Mouse (Mus musculus) kidney, adult 8-10 months (tissue): ENCODE data around the gene Thrap3.
"Not testable (repeated sequence)": the region's sequence is repeated elsewhere in the genome, so short reads cannot be mapped to it uniquely, and the experiment has no call there.

ENCODE experiments used
- DNase-seq, 2 experiments: peaks; one replicate each; pipeline ENCODE4 v3.0.0; 2022

Gene Thrap3

GRCm38 (mm10) chr4:126217771-126218170, 15.2 kb upstream of the Thrap3 start:
- DNase-seq, result no peak

- DNase-seq, result no peak
Measured at GRCm38 (mm10) chr4:126207081-126207480, 4.5 kb upstream of the Thrap3 start.

DNA sequence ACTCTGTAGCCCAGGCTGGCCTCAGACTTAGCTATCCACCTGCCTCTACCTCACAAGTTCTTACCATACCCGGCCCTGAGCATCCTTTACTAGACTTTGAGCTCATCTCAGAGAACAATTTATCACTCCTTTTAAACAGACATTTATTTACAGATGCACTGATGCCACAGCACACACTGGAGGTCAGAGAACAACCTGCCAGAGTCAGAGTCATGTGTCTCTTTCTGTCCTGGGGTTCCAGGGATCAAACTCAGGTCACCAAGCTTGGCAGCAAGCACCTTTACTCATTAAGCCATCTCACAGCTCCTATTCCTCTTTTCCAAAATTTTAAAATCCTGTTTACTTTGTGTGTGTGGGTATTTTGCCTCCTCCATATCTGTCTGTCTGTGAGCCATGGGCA, 2.8 kb upstream of the Thrap3 start:
- DNase-seq, result no peak

GRCm38 (mm10) chr4:126204661-126205230, 2.2 kb upstream of the Thrap3 start:
- DNase-seq, result no peak

DNA sequence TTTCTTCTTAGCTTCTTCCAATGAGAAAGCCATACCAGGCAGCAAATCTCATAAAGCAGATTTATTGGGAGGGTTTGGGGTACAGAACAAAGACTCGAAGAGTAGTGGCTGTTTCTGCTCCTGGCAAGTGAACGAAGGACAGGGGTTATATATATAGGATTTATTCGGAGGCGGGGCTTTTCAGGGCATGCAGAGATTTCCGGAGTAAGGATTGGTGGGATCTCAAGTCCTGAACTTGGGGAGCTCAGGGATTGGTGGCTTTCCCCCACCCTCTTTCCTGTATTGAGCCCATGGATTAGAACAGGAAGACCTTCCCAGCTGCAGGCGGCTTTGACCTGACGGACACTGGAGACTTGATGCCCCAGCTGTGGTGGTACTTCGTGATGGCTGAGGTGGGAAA, 1.5 kb upstream of the Thrap3 start:
- no peak for DNase-seq

GRCm38 (mm10) chr4:126203336-126203895, 856 bp upstream of the Thrap3 start:
- no peak for DNase-seq

- peak; percentile 41 to 47 for DNase-seq
Measured at GRCm38 (mm10) chr4:126201514-126202302, 852 bp downstream of the Thrap3 start.

DNA sequence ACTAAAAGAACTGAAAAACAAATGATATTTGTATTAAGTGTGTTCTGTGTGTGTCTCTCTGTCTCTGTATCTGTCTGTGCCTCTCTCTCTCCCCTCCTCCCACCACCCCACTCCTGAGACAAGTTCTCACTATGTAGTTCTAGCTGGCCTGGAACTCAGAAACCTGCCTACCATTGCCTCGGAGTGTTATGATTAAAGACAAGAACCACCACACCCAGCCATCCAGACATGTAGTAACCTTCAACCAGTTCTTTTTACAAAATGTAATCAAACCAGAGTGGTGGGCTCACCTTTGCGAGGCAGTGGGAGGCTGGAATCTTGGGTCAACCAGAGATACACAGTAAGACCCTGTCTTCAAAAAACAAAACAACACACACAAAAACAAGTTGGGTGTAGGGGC, 1.9 kb downstream of the Thrap3 start:
- no peak for DNase-seq

DNA sequence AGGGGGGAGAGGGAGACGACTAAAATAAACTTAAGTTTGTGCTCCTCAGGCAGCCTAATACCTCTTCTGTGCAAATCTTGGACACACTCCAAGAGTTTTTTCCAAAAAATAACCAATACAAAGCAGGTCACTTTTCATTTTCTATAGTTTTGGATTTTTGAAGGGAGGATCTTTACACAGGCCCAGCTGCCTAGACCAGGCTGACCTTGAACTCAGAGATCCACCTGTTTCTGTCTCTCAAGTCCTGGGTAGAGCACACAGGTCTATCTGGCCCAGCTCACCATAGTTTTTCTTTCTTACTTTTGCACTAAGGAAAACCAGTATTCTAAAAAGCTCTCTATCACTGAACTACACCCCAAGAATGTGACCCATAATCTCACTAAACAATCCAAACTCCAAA, 2.5 kb downstream of the Thrap3 start:
- no peak for DNase-seq

DNA sequence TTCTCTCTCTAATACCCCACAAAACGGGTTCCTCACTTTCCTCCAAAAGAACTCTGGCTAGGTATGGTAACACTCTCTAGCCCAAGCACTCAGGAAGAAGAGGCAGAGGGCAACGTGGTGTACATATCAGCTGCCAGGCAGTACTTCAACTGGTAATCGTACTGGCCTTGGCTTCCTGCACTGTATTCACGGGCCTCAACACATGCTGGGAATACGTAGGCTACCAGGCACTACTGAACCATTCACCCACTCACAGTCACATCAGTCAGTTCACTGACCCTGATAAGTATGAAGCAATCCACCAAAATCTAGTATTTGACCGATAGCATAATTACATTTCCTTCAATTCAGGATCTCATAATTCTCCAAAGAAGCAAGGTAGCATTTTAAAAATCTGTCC, 3.0 kb downstream of the Thrap3 start:
- DNase-seq, result no peak

- DNase-seq, result peak in 1 of 2 experiments; percentile 24
Measured at GRCm38 (mm10) chr4:126197485-126197884, 5.1 kb downstream of the Thrap3 start.

- no peak for DNase-seq
Measured at GRCm38 (mm10) chr4:126194916-126195315, 7.6 kb downstream of the Thrap3 start.

DNA sequence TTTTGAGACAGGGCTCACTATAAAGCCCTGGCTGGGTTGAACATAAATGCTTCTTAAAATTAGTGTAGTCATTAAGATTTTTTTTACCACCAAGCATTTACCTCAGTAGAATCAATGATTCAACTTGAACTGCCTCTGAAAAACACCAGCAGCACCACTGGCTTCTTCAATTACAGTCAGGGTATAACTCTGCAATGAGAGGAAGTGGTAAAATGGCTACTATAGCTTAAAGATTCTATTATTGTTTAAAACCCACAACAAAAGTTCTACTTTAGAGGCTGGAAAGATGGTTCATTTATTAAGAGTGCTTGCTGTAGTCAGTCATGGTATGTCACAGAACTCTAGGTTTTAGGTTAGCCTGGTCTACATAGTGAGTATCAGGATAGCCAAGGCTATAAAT, 8.3 kb downstream of the Thrap3 start:
- no peak for DNase-seq

DNA sequence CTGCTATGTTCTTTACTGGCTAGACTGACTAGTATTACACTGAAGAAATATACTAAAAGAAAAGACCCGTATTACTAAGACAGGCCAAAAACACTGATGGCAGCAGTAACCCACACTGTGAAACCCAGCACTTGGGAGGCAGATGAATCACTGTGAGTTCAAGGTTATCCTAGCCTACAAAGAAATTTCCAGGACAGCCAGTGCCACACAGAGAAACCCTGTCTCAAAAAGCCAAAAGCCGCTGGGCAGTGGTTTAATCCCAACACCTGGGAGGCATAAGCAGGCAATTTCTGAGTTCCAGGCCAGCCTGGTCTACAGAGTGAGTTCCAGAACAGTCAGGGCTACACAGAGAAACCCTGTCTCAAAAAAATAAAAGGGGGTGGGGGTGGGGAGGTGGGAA, 11.9 kb downstream of the Thrap3 start:
- DNase-seq, result no peak

GRCm38 (mm10) chr4:126187096-126187495, 15.5 kb downstream of the Thrap3 start:
- DNase-seq, result peak in 1 of 2 experiments; percentile 54

DNA sequence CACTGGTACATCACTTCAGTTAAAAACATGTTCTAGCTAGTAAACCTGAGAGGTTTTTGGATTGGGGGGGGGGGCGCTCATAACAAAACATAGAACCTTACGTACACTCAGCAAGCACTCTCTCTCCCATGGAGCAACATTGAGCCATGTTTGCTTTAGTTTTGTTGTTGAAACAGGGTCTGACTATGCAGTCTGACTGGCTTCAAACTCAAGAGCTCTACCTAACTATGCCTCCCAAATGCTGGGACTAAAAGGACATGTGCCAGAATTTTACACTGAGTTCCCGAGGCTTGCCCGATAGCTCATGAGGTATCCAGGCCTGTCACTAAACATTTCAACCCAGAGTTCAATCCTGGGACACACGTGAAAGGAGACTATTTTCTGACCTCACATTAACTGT, 19.5 kb downstream of the Thrap3 start:
- DNase-seq, result no peak

- DNase-seq, result peak; percentile 57
Measured at GRCm38 (mm10) chr4:126181170-126181957, 21.2 kb downstream of the Thrap3 start.

DNA sequence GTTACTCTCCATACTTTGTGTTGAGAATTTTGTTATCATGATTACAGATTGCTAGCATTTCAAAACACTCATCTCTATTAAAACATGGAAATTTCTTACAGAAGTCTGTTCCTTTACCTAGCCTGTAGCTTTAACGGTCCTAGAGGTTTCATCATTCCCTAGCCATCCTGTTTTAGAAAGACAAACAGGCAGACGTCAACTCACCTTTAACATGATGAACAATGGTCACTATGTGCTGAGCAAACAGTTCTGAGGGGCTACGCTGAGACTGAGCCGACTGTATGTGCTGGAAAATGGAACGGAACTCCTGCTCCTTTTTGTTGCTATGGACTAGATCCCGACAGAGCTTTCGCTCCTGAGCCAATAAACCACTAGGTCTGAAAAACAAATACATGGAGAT, 26.6 kb downstream of the Thrap3 start:
- not testable (repeated sequence) for DNase-seq

- DNase-seq, result no peak
Measured at GRCm38 (mm10) chr4:126173800-126174199, 28.8 kb downstream of the Thrap3 start.

DNA sequence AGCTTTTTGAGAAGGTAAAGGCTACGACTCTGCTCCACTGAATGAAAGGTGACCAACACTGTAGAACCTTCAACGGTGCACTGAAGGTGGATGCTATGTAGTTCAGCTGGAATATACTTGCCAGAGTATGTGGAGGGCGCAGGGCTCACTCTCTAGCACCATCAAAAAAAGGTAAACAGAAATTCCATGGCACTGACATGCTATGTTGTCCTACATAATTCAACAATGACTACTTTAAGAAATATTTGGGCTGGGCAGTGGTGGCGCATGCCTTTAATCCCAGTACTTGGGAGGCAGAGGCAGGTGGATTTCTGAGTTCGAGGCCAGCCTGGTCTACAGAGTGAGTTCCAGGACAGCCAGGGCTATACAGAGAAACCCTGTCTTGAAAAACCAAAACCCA, 31.8 kb downstream of the Thrap3 start:
- DNase-seq, result not testable (repeated sequence)

DNA sequence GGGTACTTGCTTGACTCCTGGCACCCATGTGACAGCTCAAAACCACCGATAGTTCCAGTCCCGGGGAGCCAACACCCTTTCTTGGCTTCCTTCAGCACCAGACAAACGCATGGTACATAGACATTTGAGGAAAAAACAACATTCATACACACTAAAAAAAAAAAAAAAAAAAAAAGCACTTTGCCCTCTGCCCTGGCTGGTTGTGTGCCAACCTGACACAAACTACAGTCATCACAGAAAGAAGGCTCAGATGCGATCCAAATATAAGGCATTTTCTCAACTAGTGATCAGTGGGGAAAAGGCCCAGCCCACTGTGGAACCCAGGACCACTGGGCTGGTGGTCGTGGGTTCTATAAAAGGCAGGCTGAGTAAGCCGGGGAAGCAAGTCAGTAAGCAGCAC, 33.7 kb downstream of the Thrap3 start:
- no peak for DNase-seq

DNA sequence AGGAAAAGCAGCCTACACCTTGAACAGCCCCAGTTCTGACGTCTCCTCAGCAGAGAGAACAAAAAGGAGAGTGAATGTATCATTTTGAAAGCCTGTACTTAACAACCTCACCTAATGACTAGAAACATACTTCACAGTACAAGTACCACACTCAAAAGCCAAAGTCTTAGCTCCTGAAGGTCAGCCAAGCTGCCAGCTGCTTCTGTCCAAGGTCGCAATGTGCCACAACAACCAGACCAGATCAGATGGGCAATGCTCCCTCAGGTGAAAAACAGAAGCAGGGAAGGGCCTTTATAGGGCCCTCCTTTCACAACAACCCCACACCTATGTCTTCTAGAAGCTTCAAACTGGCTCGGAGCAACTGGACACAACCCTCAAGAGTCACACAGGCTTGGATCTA, 36.5 kb downstream of the Thrap3 start:
- DNase-seq, result peak; percentile 59 to 74

DNA sequence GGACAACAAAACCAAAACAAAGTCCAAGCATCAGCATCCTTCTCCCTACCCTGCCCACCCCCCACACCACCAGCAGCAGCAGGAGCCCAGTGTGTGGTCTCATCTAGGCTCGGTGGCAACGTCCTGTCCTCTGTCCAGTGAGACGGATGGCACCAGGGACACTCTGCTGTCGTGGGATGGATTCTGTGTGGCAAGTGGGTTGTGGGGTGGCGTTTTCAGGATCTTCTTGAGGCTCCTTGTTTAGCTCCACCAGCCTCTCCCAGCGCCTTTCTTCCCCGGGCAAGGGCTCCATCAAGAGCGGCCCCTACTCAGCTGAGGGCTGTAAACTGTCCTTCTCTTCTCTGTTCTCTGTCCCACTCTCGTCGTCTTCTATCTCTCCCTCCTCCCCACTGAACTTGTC, 37.5 kb downstream of the Thrap3 start:
- not testable (repeated sequence) for DNase-seq

GRCm38 (mm10) chr4:126163685-126164084, 38.9 kb downstream of the Thrap3 start:
- DNase-seq, result peak; percentile 50 to 65
